Mouse (Mus musculus) heart, embryonic 11.5 days (tissue): ENCODE measurements around the gene Cdt1. TPM values are rescaled to one million over a fixed set of nuclear protein-coding genes. Genes with fewer than 3 reads are reported as not detected.

Experiments used
- ATAC-seq: fragments of 200-750 bp; cut with Nextera tagmentation; replicated peaks from 2 replicates; pipeline ENCODE4 v1.8.0; 2017; ENCODE audit warnings: moderate library complexity; ENCODE audit not compliant: insufficient number of reproducible peaks, low FRiP score, low TSS enrichment
- H3K27ac ChIP-seq: fragments of 300-500 bp; sonication (generic); 2 replicates; pipeline ENCODE4 v1.5.1; 2014; ENCODE audit warnings: mild to moderate bottlenecking, low read depth, low read length
- H3K27me3 ChIP-seq: fragments of 300-500 bp; sonication (generic); 2 replicates; pipeline ENCODE4 v1.6.1; 2014; ENCODE audit warnings: mild to moderate bottlenecking, low read length, mixed read lengths; ENCODE audit not compliant: control insufficient read depth, insufficient read depth
- H3K36me3 ChIP-seq: fragments of 300-500 bp; sonication (generic); 2 replicates; pipeline ENCODE4 v1.6.1; 2014; ENCODE audit warnings: mild to moderate bottlenecking, low read length, moderate library complexity, mixed read lengths; ENCODE audit not compliant: control insufficient read depth, insufficient read depth
- H3K4me1 ChIP-seq: fragments of 300-500 bp; sonication (generic); 2 replicates; pipeline ENCODE4 v1.6.1; 2014; ENCODE audit warnings: low read length; ENCODE audit not compliant: control insufficient read depth, insufficient read depth
- H3K4me2 ChIP-seq: fragments of 300-500 bp; sonication (generic); 2 replicates; pipeline ENCODE4 v1.6.1; 2014; ENCODE audit warnings: mild to moderate bottlenecking, moderate library complexity
- H3K4me3 ChIP-seq: fragments of 300-500 bp; sonication (generic); 2 replicates; pipeline ENCODE4 v1.5.1; 2014; ENCODE audit warnings: low read depth, low read length
- H3K9ac ChIP-seq: fragments of 300-500 bp; sonication (generic); 2 replicates; pipeline ENCODE4 v1.6.1; 2014; ENCODE audit warnings: mild to moderate bottlenecking, low read depth, low read length, moderate library complexity
- H3K9me3 ChIP-seq: fragments of 300-500 bp; sonication (generic); replicated peaks from 2 replicates; pipeline ENCODE4 v1.6.1; 2016; ENCODE audit warnings: low read length; ENCODE audit not compliant: control insufficient read depth
- WGBS: fragments of 180-500 bp; shearing (Covaris S2); extraction: QIAGEN DNeasy Blood & Tissue Kit; methylation state at CpG from one replicate; pipeline ENCODE4 v1.1.7; 2014; ENCODE audit not compliant: insufficient replicate concordance; 5-methylcytosine and 5-hydroxymethylcytosine counted together
- polyA plus RNA-seq: library from polyadenylated mRNA; unstranded; fragments of >200 nt; fragmentation: Nextera tagmentation; extraction: Ambion mirVana; gene quantifications from 2 replicates; pipeline ENCODE4 v1.2.1, GENCODE M21; 2014

Gene Cdt1
- polyA plus RNA-seq, 1 experiment from 2014 or later: 29.5 TPM

DNA sequence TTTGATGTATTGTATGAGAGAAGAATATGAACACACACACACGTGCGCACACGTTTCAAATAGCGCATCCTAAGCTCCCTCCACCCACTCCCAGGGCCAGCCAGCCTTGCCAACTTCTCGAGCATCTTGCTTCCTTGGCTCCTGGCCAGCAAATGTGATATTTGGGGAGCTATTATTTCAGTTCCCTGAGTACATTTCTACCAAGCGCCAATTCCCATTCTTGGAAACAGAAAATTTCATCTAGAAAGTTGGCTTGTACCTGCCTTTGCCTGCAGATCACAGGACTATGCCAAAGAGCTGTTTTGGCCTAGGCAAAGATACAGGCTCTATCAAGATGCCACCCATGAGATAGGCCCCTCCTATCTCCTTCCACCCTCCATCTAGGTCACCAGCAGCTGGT, 13.0 kb upstream of the Cdt1 start:
- Histone ChIP-seq H3K4me3 (no peak overlapping the region), H3K4me2 (no peak overlapping the region), H3K27ac (no peak overlapping the region), H3K9ac (no peak overlapping the region), H3K27me3 (no peaks in the 10 kb centered on the region), H3K4me1 (peaks cover 25% of the 10 kb centered on the region), H3K9me3 (no peaks in the 10 kb centered on the region), H3K36me3 (no peaks in the 10 kb centered on the region)
- 78% methylated on average over 6 of the region's 6 CpGs for WGBS
- ATAC-seq: no peak

DNA sequence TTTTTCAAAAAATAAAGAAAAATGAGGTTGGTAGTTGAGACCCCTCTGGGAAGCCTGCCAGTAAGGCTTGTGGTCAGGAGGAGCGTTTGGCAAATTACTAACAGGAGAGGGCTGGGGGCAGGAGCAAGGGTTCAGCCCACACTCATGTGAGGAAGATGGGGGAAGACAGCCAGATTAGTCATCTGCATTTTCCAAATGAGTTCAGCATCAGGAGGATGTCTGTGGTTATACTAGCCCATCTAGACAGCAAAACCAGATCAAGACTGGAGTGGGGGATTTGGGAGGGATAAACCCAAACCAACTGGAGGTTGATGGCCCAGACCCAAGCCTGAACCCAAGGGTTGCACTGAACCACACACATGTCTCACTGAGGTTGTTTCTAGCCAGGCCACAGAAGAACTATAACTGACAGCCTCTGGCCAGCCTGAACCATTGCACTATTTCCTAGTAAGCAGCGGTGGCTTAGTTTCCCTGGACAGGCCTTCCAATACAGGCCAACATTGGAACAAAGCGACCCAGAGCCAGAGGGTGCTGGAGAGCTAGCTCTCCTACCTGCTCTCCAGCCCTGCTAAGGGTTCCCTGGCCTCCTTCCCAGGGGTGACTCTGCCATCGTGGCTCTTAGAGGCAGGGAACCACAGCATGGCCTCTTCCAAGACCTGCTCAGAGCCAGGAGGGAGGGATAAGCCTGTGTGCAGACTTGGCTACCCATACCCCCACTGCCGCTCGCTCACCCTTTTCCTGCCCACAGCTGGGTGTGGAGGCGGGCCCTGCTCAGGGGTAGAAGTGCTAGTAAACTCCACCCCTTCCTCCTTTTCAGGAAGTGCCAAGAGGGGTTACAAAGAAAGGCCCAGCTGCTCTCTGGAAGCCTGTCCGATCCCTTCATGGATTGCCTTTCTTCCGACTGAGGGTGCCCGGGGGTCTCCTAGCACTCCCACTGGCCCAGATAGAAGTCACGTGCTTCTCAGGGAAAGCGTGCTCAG, 11.5 kb upstream of the Cdt1 start:
- peak overlapping the region; percentile 64; the same call in 1 of the 2 replicates for H3K27ac ChIP-seq
- H3K9ac ChIP-seq: peak overlapping the region; percentile 44
- no peaks in the 10 kb centered on the region for H3K9me3 ChIP-seq
- H3K4me3 ChIP-seq: no peak overlapping the region
- H3K4me2 ChIP-seq: peak overlapping the region; percentile 23; the same call in 1 of the 2 replicates
- 56% methylated on average over 12 of the region's 12 CpGs for WGBS
- no peaks in the 10 kb centered on the region for H3K36me3 ChIP-seq
- H3K4me1 ChIP-seq: peaks cover 17% of the 10 kb centered on the region; the same call in 1 of the 2 replicates
- no peak for ATAC-seq
- H3K27me3 ChIP-seq: no peaks in the 10 kb centered on the region

DNA sequence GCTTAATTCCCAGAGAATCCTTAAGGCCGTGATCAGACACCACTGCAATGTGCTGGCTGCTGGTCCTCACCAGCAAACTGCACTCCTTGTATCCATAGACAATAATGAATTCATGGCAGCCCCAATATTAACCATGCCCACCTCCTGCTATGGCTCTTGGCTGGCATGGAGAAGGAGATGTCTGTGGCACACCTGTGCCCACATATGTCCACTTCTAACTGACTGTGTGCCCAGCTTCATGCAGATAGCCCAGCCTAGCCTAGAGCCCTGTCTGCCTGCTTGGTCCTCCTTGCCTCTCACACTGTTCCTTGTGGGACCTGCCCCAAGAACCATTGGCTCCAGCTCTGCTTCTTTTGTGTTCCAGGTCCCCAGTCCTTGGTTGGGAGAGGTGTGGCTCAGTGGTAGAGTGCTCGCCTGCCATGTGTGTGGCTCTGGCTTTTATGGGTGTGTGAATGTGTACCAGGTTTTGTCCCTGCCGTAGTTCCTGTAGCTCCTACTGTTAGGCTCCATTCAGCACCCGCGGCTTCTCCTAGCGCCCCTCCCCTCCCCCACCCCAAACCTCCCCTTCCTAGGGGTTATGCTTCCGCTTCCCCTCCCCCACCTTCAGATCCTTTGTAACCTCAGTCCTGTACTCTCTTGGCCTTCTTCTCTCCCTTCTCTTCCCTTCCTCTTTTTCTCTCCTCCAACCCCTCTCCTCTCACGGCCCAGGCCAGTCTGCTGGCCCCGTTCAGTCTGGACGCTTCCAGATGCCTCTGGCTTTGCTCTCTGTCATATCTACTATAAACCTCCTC, 10.4 kb upstream of the Cdt1 start:
- Histone ChIP-seq H3K4me2 (no peak overlapping the region), H3K4me1 (peaks cover 17% of the 10 kb centered on the region; the same call in 1 of the 2 replicates), H3K9ac (no peak overlapping the region; the same call in 1 of the 2 replicates), H3K4me3 (no peak overlapping the region), H3K27me3 (no peaks in the 10 kb centered on the region), H3K9me3 (no peaks in the 10 kb centered on the region), H3K36me3 (no peaks in the 10 kb centered on the region), H3K27ac (peak overlapping the region; percentile 64; the same call in 1 of the 2 replicates)
- 40% methylated on average over 10 of the region's 10 CpGs for WGBS
- ATAC-seq: no peak

DNA sequence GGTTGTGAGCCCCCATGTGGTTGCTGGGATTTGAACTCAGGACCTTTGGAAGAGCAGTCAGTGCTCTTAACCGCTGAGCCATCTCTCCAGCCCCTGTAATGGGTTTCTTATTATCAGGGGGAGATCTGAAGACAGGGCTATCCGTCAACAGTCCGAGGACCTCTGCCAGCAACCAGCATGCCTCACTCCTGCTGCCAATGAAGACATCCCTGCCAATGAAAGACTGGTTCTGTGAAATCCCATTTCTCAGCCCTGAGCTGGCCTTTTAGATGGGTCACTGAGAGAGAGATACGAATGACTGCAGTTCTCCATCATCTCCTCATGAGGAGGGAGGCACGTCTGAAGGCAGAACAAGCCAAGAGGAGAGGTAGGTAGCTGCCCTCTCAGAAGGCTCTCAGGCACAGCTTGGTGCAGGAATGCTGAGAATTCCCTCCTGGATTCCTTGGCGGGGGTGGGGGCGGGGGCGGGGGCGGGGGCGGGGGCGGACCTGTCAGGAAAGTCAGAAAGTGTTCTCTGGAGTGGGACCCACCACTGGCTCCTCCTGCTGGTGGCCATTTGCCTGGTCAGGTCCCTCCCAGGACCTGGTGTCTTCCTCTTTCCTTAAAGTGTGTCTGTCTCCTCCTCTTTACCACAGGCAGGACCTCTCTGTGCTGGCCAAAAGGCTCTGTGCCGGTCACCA, 9.0 kb upstream of the Cdt1 start:
- 11% methylated on average over 12 of the region's 12 CpGs for WGBS
- peak; percentile 52; the same call in 1 of the 2 replicates for ATAC-seq

DNA sequence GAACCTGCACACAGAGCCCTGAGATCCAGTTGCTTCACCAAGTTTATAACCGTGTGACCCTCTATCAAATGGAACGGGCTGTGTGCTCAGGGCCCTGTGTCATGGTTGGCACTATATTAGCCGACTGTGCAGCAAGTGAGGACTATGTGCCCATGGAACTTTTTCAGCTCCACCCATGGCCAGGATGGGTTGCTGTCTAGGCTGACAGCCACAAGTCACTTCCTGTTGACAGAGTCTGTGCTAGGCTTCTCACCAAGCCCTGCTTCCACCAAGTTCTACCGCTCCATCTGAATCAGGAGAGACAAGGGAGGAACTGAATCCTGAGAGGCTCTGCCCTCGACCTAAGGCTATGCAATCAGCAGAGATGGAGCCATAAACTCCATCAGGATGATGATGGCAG, 6.6 kb upstream of the Cdt1 start:
- peaks cover 18% of the 10 kb centered on the region; the same call in 1 of the 2 replicates for H3K4me1 ChIP-seq
- WGBS: 78% methylated on average over 5 of the region's 5 CpGs
- no peak overlapping the region for H3K4me3 ChIP-seq
- no peaks in the 10 kb centered on the region for H3K36me3 ChIP-seq
- H3K4me2 ChIP-seq: no peak overlapping the region
- no peaks in the 10 kb centered on the region for H3K9me3 ChIP-seq
- ATAC-seq: no peak
- no peak overlapping the region for H3K9ac ChIP-seq
- H3K27ac ChIP-seq: no peak overlapping the region
- no peaks in the 10 kb centered on the region for H3K27me3 ChIP-seq

More for the DNA sequence above, 9.0 kb upstream of the Cdt1 start:
- H3K4me2 ChIP-seq: no peak overlapping the region
- H3K4me1 ChIP-seq: peaks cover 17% of the 10 kb centered on the region; the same call in 1 of the 2 replicates
- no peaks in the 10 kb centered on the region for H3K27me3 ChIP-seq
- H3K9me3 ChIP-seq: no peaks in the 10 kb centered on the region
- H3K9ac ChIP-seq: no peak overlapping the region
- H3K27ac ChIP-seq: peak overlapping the region; percentile 50; the same call in 1 of the 2 replicates
- no peaks in the 10 kb centered on the region for H3K36me3 ChIP-seq
- H3K4me3 ChIP-seq: no peak overlapping the region

DNA sequence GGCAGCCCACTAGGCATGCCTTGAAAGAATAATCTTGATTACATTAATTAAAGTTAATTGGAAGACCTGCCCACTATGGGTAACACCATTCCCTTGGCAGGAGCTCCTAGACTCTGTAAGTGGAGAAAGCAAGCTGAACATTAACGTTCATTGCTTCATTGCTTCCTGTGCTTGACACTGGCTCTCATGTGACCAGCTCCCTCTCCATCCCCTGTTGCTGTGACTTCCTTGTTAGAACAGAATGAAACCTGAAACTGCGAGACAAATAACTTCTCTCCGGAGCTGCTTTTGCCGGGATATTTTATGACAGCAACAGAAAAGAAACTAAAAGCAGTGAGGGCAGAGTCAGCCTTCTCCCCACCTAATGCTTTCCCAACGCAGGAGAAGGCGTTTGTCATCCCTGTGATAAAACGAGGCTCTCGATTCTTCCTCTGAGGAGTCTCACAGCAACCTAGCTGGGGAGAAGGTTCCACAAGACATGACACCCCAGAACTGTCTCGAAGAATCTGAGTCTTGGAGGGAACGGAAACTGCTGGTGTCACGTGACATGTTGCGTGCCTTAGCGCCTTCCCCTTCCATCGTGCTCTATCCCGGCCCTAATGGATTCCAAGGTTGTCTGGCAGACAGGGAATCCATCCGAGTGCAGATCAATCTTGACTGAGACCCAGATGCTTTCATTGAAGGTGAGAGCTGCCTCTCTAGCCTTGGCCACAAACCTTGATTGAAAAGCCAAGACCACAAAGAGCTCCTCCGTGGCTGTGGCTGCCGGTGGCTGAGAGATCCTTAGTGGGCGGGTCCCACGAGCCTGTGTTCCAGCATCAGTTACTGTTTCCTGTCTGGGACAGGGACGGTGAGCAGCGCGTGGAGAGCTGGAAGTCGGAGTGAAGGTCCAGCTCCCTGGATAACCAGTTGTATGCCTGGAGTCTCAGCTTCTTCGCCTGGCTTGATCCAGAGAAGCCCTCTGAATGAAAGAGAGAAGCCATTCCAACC, 3.2 kb upstream of the Cdt1 start:
- no peaks in the 10 kb centered on the region for H3K36me3 ChIP-seq
- no peak for ATAC-seq
- no peak overlapping the region for H3K27ac ChIP-seq
- no peaks in the 10 kb centered on the region for H3K27me3 ChIP-seq
- peaks cover 23% of the 10 kb centered on the region for H3K4me1 ChIP-seq
- H3K4me2 ChIP-seq: no peak overlapping the region
- WGBS: 79% methylated on average over 25 of the region's 25 CpGs
- H3K9me3 ChIP-seq: no peaks in the 10 kb centered on the region
- no peak overlapping the region for H3K9ac ChIP-seq
- no peak overlapping the region for H3K4me3 ChIP-seq

DNA sequence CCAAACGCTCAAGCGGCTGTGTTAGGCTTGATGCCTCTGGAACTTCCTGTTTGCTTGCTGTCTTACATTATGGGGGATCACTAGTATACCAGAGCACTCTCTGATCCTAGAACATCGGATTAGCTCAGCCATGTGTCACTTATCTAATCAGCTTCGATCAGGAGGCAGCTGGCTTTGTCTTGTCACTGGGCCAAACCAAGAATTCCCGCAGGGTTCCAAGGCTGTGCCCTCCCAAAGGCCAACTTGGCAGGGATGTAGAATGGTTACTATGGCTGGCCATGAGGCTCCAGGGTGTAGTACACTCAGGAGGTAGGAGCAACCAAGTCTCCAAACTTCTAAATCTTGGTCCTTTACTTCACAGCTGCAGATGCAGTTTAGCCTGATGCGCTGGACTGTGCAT, 1.0 kb upstream of the Cdt1 start:
- H3K4me1 ChIP-seq: peaks cover 24% of the 10 kb centered on the region
- H3K27ac ChIP-seq: peak overlapping the region; percentile 94
- ATAC-seq: no peak
- H3K27me3 ChIP-seq: no peaks in the 10 kb centered on the region
- H3K4me2 ChIP-seq: peak overlapping the region; percentile 88
- H3K4me3 ChIP-seq: peak overlapping the region; percentile 93
- 33% methylated on average over 6 of the region's 6 CpGs for WGBS
- H3K9ac ChIP-seq: peak overlapping the region; percentile 96
- no peaks in the 10 kb centered on the region for H3K9me3 ChIP-seq
- peaks cover 19% of the 10 kb centered on the region for H3K36me3 ChIP-seq
